Mouse (Mus musculus) common myeloid progenitor, adult 5-6 weeks (primary cell): ENCODE measurements around the gene Atg4a. TPM values are rescaled to one million over a fixed set of nuclear protein-coding genes. Genes with fewer than 3 reads are reported as not detected.

ENCODE experiments used
- ATAC-seq: replicated peaks from 2 replicates; pipeline ENCODE4 v1.8.0; 2016; ENCODE audit warnings: low read depth, mild to moderate bottlenecking, moderate TSS enrichment, inconsistent platforms; ENCODE audit not compliant: poor library complexity, severe bottlenecking
- total RNA-seq: library from RNA; stranded (forward); fragments of 200-1000, 187-1606 nt; gene quantifications from 2 replicates; pipeline ENCODE4 v1.2.3, GENCODE M21; 2017

Gene Atg4a
- total RNA-seq = 25.2 and 26.9 TPM in 2 replicates

GRCm38 (mm10) chrX:140956272-140956940, at the start of gene Atg4a, which contains the start of gene Psmd10:
Atg4a (plus strand) TSS chrX:140956907.
Psmd10 (minus strand) TSS chrX:140956728.
- ATAC-seq = peak; percentile 98

GRCm38 (mm10) chrX:140907360-140907759, 49.3 kb upstream of the Atg4a start, which contains the start of gene Vsig1:
Vsig1 (plus strand) TSS chrX:140907608.
- ATAC-seq = no peak

- no peak for ATAC-seq
Observed at GRCm38 (mm10) chrX:140921321-140921720, 35.4 kb upstream of the Atg4a start.

GRCm38 (mm10) chrX:140932066-140932465, 24.6 kb upstream of the Atg4a start:
- ATAC-seq = no peak

- no peak for ATAC-seq
Observed at GRCm38 (mm10) chrX:140933263-140933662, 23.4 kb upstream of the Atg4a start.

- ATAC-seq = no peak
Observed at GRCm38 (mm10) chrX:140936271-140936670, 20.4 kb upstream of the Atg4a start.

- no peak for ATAC-seq
Observed at GRCm38 (mm10) chrX:140953618-140954017, 3.1 kb upstream of the Atg4a start.

- ATAC-seq = peak; percentile 50
Observed at GRCm38 (mm10) chrX:140956959-140957358, 252 bp downstream of the Atg4a start.

- 0 out of 2 replicates have a peak, but pooled peaks have one; percentile 11 for ATAC-seq
Observed at GRCm38 (mm10) chrX:140978943-140979342, 22.2 kb downstream of the Atg4a start.

GRCm38 (mm10) chrX:140979546-140979945, 22.8 kb downstream of the Atg4a start:
- ATAC-seq = peak; percentile 79

GRCm38 (mm10) chrX:140980163-140980562, 23.5 kb downstream of the Atg4a start:
- ATAC-seq = no peak

GRCm38 (mm10) chrX:140983206-140983960, 26.7 kb downstream of the Atg4a start:
- no peak for ATAC-seq

- peak; percentile 93 for ATAC-seq
Observed at GRCm38 (mm10) chrX:140984795-140985194, 28.1 kb downstream of the Atg4a start.

GRCm38 (mm10) chrX:140985256-140985655, 28.5 kb downstream of the Atg4a start:
- ATAC-seq = no peak

- no peak for ATAC-seq
Observed at GRCm38 (mm10) chrX:140996909-140997516, 40.3 kb downstream of the Atg4a start.

GRCm38 (mm10) chrX:140997912-140998545, 41.3 kb downstream of the Atg4a start:
- ATAC-seq = no peak

GRCm38 (mm10) chrX:140998885-140999284, 42.2 kb downstream of the Atg4a start:
- ATAC-seq = no peak

GRCm38 (mm10) chrX:141149705-141150104, 193.0 kb downstream of the Atg4a start:
- peak; percentile 86 for ATAC-seq

- no peak for ATAC-seq
Observed at GRCm38 (mm10) chrX:141150290-141150689, 193.6 kb downstream of the Atg4a start.

- no peak for ATAC-seq
Observed at GRCm38 (mm10) chrX:141151182-141151581, 194.5 kb downstream of the Atg4a start.
